Mouse (Mus musculus): ENCODE data around the gene Slc35f5. TPM values are rescaled to one million over a fixed set of nuclear protein-coding genes. Genes with fewer than 3 reads are reported as not detected.

The Slc35f5 gene
- polyA plus RNA-seq, 1 experiment from 2014 or later = 21.7 TPM

- Histone ChIP-seq H3K27me3 (replicated peaks; ENCODE audit: low read depth, poor library complexity, severe bottlenecking) (no peaks in the 10 kb centered on the region), H3K4me3 (no peak overlapping the region), H3K9me3 (no peaks in the 10 kb centered on the region), H3K4me1 (no peaks in the 10 kb centered on the region), H3K36me3 (replicated peaks) (peaks cover 42% of the 10 kb centered on the region), H3K27ac (replicated peaks) (no peak overlapping the region)
- WGBS = 90% methylated on average over 3 of the region's 3 CpGs
- no peak for DNase-seq (ENCODE audit: low spot score)
Measured at GRCm38 (mm10) chr1:125581134-125581533, 20.7 kb downstream of the Slc35f5 start.

GRCm38 (mm10) chr1:125603620-125604019, 43.2 kb downstream of the Slc35f5 start:
- H3K27me3 ChIP-seq (replicated peaks; ENCODE audit: low read depth, poor library complexity, severe bottlenecking) = no peaks in the 10 kb centered on the region
- H3K27ac ChIP-seq (replicated peaks) = no peak overlapping the region
- DNase-seq (ENCODE audit: low spot score) = no peak
- H3K9me3 ChIP-seq = peaks cover 11% of the 10 kb centered on the region
- 77% methylated on average over 4 of the region's 4 CpGs for WGBS
- H3K4me1 ChIP-seq = peaks cover 4% of the 10 kb centered on the region; the same call in 1 of the 2 replicates
- no peaks in the 10 kb centered on the region for H3K36me3 ChIP-seq (replicated peaks)
- no peak overlapping the region for H3K4me3 ChIP-seq

DNA sequence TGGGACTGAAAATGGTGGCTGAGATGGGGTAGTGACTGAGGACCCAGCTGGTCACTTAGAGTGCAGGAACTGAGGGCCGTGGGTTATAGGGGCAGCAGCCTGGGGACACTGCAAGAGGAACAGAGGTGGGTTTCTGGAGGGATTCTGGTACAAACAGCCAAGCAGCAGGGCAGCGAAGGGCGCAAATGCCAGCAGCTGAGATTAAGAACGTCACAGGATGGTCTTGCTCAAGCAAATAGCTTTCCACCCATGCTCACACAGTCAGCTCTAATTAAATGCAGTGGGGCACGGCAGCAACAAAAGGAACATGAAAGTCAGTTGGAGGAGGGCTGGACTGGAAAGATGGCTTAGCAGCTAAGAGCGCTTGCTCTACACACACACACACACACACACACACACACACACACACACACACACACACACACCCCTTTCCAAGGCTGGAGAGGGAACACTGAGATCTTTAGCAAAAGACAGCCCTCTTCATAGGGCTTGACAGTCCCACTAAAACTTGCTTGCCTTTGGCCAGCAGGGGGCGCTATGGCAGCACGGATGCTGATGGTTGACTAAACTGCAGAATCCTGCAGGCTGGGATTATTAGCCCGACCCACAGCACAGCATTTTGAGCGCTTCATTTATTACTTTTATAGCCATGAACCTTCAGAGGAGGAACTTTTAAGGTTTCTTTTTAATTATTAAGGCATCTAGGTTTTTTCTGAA, 46.9 kb downstream of the Slc35f5 start:
- Histone ChIP-seq H3K36me3 (replicated peaks) (no peaks in the 10 kb centered on the region), H3K4me1 (peaks cover 4% of the 10 kb centered on the region; the same call in 1 of the 2 replicates), H3K4me3 (no peak overlapping the region), H3K27ac (replicated peaks) (no peak overlapping the region; the same call in 1 of the 2 replicates), H3K9me3 (no peaks in the 10 kb centered on the region), H3K27me3 (replicated peaks; ENCODE audit: low read depth, poor library complexity, severe bottlenecking) (no peaks in the 10 kb centered on the region)
- WGBS = 27% methylated on average over 10 of the region's 10 CpGs
- peak; percentile 89 for DNase-seq (ENCODE audit: low spot score)

- H3K36me3 ChIP-seq (replicated peaks) = no peaks in the 10 kb centered on the region
- no peak overlapping the region for H3K4me3 ChIP-seq
- H3K27ac ChIP-seq (replicated peaks) = no peak overlapping the region
- no peaks in the 10 kb centered on the region for H3K4me1 ChIP-seq
- no peaks in the 10 kb centered on the region for H3K27me3 ChIP-seq (replicated peaks; ENCODE audit: low read depth, poor library complexity, severe bottlenecking)
- 81% methylated on average over 4 of the region's 4 CpGs for WGBS
- DNase-seq (ENCODE audit: low spot score) = no peak
- no peaks in the 10 kb centered on the region for H3K9me3 ChIP-seq
Measured at GRCm38 (mm10) chr1:125624376-125625076, 64.1 kb downstream of the Slc35f5 start.

- 86% methylated on average over 8 of the region's 8 CpGs for WGBS
- no peak for DNase-seq (ENCODE audit: low spot score)
- H3K9me3 ChIP-seq = no peaks in the 10 kb centered on the region
- no peak overlapping the region for H3K4me3 ChIP-seq
- no peaks in the 10 kb centered on the region for H3K27me3 ChIP-seq (replicated peaks; ENCODE audit: low read depth, poor library complexity, severe bottlenecking)
- no peak overlapping the region for H3K27ac ChIP-seq (replicated peaks)
- H3K4me1 ChIP-seq = no peaks in the 10 kb centered on the region
- no peaks in the 10 kb centered on the region for H3K36me3 ChIP-seq (replicated peaks)
Measured at GRCm38 (mm10) chr1:125639501-125640253, 79.3 kb downstream of the Slc35f5 start.

GRCm38 (mm10) chr1:125643643-125644042, 83.2 kb downstream of the Slc35f5 start:
- Histone ChIP-seq H3K36me3 (replicated peaks) (no peaks in the 10 kb centered on the region), H3K4me1 (no peaks in the 10 kb centered on the region), H3K4me3 (no peak overlapping the region), H3K27ac (replicated peaks) (no peak overlapping the region), H3K9me3 (no peaks in the 10 kb centered on the region), H3K27me3 (replicated peaks; ENCODE audit: low read depth, poor library complexity, severe bottlenecking) (no peaks in the 10 kb centered on the region)
- no peak for DNase-seq (ENCODE audit: low spot score)
- 78% methylated on average over 1 of the region's 1 CpGs for WGBS

Other genes with a start within 250 kb of the Slc35f5 start
- 227 and 229 TPM in 2 replicates for gene Actr3, start 124.9 kb upstream of the Slc35f5 start, polyA plus RNA-seq (2016; fragmentation: Nextera tagmentation; extraction: Ambion mirVana)
- 0.06 TPM in 1 of 2 replicates, not detected in the other for gene Gpr39, start 116.4 kb downstream of the Slc35f5 start, polyA plus RNA-seq (2016; fragmentation: Nextera tagmentation; extraction: Ambion mirVana)